Mouse (Mus musculus) layer of hippocampus, postnatal 14 days (tissue): ENCODE results near the gene Igsf8. TPM values are rescaled to one million over a fixed set of nuclear protein-coding genes. Genes with fewer than 3 reads are reported as not detected.
A peak's percentile ranks its signal among the peaks of the same experiment; 100 is the strongest.

ENCODE experiments used
- DNase-seq, 2 experiments: peaks; one replicate each; pipeline ENCODE4 v3.0.0; 2021 to 2022; ENCODE audit warnings: low spot score in 2 of 2, mixed read lengths in 1 of 2
- total RNA-seq, 2 experiments: library from RNA; stranded (reverse); gene quantifications; 2 replicates each; pipeline ENCODE4 v1.2.3; 2021

Gene Igsf8
- total RNA-seq, 2 experiments from 2014 or later = 185 to 195 TPM

- no peak for DNase-seq
Observed at GRCm38 (mm10) chr1:172301180-172301579, 39.7 kb downstream of the Igsf8 start.

- DNase-seq = no peak
Observed at GRCm38 (mm10) chr1:172302311-172302710, 40.9 kb downstream of the Igsf8 start.

DNA sequence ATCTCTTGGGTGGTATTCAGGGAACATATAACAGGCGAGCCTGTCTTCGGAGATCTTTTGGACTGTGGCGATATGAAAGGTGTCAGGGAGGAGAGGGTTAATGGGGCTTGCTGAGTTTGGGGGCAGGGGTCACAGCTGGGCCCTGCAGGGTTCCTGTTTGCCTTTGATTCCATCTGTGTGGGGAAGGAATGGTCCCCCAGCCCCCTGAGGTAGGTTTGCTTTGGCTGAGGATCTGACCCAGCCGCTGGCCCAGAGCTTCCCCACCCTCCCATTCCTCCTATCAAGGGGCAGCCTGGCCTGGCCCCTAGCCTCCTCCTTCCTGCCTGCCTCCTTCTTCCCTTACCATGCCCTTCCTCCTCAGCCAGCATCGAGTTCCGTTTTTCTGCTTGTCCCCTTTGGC, 41.4 kb downstream of the Igsf8 start:
- DNase-seq = no peak

GRCm38 (mm10) chr1:172304443-172304842, 43.0 kb downstream of the Igsf8 start:
- DNase-seq = no peak

- DNase-seq = no peak
Observed at GRCm38 (mm10) chr1:172305153-172305552, 43.7 kb downstream of the Igsf8 start.

GRCm38 (mm10) chr1:172305635-172306034, 44.2 kb downstream of the Igsf8 start:
- no peak for DNase-seq

- DNase-seq = no peak
Observed at GRCm38 (mm10) chr1:172306196-172306595, 44.8 kb downstream of the Igsf8 start.

DNA sequence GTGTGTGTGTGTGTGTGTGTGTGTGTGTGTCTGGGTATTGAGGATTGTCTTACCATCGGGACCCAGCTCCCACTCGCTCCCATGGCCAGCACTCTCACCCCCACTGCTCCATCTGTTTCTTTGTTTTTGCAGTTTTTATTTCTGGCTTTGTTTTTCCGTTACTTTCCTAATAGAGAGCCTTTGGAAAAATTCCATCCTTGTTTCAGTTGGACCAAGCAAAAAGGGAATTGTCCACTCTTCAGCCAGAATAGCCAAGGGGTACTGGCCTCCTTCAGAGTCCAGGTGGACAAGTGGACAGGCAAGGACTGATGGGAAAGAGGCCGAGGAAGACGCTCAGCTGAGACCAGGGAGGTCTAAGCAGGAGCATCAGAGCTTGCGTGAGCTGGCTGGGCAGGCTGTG, 45.4 kb downstream of the Igsf8 start:
- DNase-seq = peak in 1 of 2 experiments; percentile 61

DNA sequence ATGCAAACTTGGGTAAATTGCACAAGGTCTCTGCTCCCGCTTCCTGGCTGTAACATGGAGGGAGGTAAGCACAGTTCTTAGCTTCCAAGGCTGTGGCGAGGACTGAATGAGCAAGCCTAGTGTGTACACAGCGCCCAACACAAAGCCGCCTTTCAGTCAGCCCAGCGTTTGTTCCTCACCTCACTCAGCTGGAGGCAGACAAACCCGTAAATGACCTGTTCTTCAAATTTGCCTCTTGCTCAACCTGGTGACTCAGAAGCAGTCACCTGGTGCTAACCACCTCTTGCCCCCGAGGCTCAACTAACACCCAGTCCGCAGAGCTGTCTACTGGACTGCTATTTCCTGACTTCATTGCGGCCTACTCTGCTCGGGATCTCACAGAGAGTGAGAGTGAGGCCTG, 46.5 kb downstream of the Igsf8 start:
- no peak for DNase-seq

DNA sequence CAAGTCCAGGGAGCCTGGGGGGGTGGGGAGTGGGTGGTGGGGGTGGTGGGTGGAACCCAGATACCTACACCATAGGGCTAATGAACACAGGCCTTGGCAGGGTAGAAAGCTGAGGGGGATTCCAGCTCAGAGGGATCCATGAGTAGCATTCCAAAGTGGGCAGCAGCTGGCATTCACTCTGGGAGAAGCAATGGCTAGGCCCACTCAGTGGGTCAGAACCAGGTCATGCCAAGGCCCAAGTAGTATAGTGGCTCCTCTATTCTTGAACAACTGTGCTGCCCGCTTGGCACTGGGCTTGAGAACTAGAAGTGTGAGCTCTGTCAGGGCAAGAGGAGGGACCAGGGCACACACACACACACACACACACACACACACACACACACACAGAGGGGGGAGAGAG, 47.0 kb downstream of the Igsf8 start:
- peak in 1 of 2 experiments; percentile 60 for DNase-seq

- DNase-seq = peak; percentile 93 to 96
Observed at GRCm38 (mm10) chr1:172309699-172310398, 48.4 kb downstream of the Igsf8 start.

- peak in 1 of 2 experiments; percentile 64 for DNase-seq
Observed at GRCm38 (mm10) chr1:172311248-172311906, 49.9 kb downstream of the Igsf8 start.

DNA sequence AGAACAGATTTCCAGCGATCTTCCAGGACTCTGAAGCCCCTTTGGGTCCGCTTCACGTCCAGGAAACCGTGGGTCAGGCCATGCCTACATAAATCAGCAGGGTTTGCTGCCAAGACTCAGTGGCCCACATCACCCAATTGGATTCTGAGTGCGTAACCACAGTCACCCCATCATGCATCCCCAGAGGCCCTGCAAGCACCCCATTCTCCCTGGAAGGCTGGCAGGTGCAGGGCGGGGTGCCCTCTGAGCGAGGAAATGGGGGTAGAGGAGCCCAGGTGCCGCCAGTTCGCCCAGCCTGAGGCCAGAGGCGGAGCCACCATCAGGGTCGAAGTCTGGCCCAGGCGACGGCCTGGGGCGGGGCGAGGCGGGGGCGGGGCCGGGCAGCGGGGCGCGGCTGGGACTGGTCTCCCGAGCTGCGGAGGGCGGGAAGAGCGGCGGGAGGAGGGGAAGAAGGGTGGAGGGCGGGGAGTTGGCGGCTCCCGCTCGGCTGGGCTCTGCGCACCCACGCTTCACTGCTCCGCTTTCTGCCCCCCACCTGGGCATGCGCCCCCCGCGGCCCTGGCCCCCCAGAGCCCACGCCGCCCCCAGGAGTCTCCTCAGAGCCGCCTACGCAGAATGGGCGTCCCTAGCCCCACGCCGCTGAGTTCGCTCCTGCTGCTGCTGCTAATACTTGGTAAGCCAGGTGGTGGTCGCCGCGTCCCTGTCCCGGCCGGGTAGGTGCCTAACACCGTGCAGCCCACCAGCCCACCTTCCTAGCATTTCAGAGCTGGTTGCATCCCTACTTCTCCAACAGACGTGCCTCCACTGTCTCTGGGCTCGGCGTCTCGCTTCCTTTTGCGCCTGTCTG, 50.7 kb downstream of the Igsf8 start:
- DNase-seq = peak; percentile 74 to 76

GRCm38 (mm10) chr1:172312768-172313561, 51.5 kb downstream of the Igsf8 start:
- peak in 1 of 2 experiments; percentile 65 for DNase-seq

DNA sequence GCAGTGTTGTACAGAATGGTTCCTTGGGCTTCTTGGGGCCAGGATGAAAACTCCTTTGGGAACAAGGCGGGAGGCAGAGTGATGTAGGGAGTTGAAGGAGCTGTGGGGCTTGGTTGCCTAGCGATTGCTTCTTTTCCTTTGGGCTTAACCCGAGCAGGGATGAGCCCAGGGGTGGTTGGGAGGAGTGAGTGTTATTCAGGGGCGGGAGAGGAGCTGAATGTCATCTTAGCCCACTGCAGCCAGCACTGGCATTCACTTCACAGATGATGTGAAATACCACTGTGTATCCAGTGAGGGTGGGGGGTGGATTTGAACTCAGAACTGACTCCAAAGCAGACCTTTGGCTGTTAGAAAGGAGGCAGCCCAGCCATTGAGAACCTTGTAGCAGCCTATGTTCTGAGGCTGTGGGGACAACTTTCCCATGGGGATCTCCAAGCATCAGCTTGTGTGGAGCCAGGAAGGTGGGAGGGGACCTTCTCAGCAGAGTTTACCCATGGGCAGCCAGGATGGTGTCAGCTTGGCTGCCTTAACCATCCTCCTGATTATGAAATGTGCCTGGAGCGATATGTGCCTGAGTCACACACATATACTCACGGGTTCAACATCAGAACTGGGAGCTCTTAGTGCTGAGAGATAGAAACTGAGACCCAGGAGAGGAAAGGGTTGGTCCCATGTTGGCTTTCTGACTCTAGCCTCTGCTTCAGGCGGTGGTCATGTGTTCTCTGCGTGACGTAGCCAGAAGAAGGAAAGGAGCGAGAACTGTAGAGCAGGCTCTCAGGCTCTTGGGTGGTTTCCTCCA, 52.4 kb downstream of the Igsf8 start:
- no peak for DNase-seq

DNA sequence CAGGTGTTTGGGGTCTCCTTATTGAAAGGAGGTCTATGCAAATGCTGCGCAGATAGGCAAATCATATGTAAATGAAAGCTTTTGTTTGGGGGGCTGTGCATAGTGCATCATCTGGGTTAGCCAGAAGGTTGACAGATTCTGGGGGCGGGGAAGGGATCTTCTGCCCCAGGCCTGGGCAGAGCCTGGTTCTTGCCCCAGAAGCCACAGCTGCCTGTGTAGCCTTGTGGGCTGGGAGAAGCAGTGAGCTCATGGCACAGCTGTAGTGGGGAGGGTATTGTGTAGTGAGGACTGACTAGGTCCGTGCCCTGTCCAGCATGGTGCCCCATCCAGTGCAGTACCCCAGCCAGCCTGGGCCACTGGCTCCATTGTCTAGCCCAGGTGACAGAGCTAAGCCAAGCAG, 53.5 kb downstream of the Igsf8 start:
- no peak for DNase-seq

GRCm38 (mm10) chr1:172317431-172317830, 56.0 kb downstream of the Igsf8 start:
- DNase-seq = no peak

- no peak for DNase-seq
Observed at GRCm38 (mm10) chr1:172317946-172318345, 56.5 kb downstream of the Igsf8 start.

DNA sequence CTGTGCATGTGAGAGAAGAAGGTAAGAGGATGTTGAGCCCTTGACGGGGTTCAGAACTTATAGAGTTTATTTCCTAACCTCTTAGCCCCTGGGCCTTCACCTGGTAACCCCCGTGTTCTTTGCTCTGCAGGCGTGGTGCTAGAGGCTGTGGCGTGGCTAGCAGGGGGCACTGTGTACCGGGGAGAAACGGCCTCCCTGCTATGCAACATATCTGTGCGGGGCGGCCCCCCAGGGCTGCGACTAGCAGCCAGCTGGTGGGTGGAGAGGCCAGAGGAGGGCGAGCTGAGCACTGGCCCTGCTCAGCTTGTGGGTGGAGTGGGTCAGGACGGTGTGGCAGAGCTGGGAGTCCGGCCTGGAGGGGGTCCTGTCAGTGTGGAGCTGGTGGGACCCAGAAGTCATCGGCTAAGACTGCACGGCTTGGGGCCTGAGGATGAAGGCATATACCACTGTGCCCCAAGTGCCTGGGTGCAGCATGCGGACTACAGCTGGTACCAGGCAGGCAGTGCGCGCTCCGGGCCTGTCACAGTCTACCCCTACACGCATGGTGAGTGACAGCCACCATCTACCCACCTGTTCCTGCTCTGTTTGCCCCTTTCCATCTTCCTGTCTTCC, 57.1 kb downstream of the Igsf8 start:
- no peak for DNase-seq

- DNase-seq = no peak
Observed at GRCm38 (mm10) chr1:172319346-172319745, 57.9 kb downstream of the Igsf8 start.
